Mouse (Mus musculus): ENCODE results near the gene 4930412O13Rik. TPM values are rescaled to one million over a fixed set of nuclear protein-coding genes. Genes with fewer than 3 reads are reported as not detected.

The 4930412O13Rik gene
- polyA plus RNA-seq, 1 experiment from 2014 or later: not detected

- Histone ChIP-seq H3K4me1 (ENCODE audit: control insufficient read depth, insufficient read depth, low read length) (0 out of 2 replicates have a peak, but pooled peaks cover 4% of the 10 kb centered on the region), H3K9me3 (ENCODE audit: control insufficient read depth, low read length) (no peaks in the 10 kb centered on the region), H3K9ac (ENCODE audit: low read depth, low read length) (no peak overlapping the region), H3K4me3 (ENCODE audit: low read length) (no peak overlapping the region), H3K27ac (ENCODE audit: low read length) (no peak overlapping the region), H3K4me2 (ENCODE audit: low read depth, low read length) (no peak overlapping the region), H3K27me3 (replicated peaks; ENCODE audit: control insufficient read depth, insufficient read depth, low read length) (peaks cover 76% of the 10 kb centered on the region), H3K36me3 (ENCODE audit: control insufficient read depth, insufficient read depth, low read length) (no peaks in the 10 kb centered on the region)
- under 1% methylated on average over 5 of the region's 6 CpGs for WGBS
- ATAC-seq: no peak
Observed at GRCm38 (mm10) chr2:9893272-9893953, 12.4 kb downstream of the 4930412O13Rik start.

- no peak for ATAC-seq
- Histone ChIP-seq H3K4me3 (ENCODE audit: low read length) (no peak overlapping the region), H3K27me3 (replicated peaks; ENCODE audit: control insufficient read depth, insufficient read depth, low read length) (peaks cover 72% of the 10 kb centered on the region), H3K27ac (ENCODE audit: low read length) (no peak overlapping the region), H3K36me3 (ENCODE audit: control insufficient read depth, insufficient read depth, low read length) (no peaks in the 10 kb centered on the region), H3K9ac (ENCODE audit: low read depth, low read length) (no peak overlapping the region), H3K4me1 (ENCODE audit: control insufficient read depth, insufficient read depth, low read length) (no peaks in the 10 kb centered on the region), H3K4me2 (ENCODE audit: low read depth, low read length) (no peak overlapping the region), H3K9me3 (ENCODE audit: control insufficient read depth, low read length) (no peaks in the 10 kb centered on the region)
- 3% methylated on average over 19 of the region's 19 CpGs for WGBS
Observed at GRCm38 (mm10) chr2:9894836-9895593, 14.0 kb downstream of the 4930412O13Rik start.

- Histone ChIP-seq H3K9ac (ENCODE audit: low read depth, low read length) (no peak overlapping the region), H3K4me3 (ENCODE audit: low read length) (no peak overlapping the region; the same call in 1 of the 2 replicates), H3K27ac (ENCODE audit: low read length) (no peak overlapping the region), H3K9me3 (ENCODE audit: control insufficient read depth, low read length) (no peaks in the 10 kb centered on the region), H3K4me2 (ENCODE audit: low read depth, low read length) (no peak overlapping the region), H3K27me3 (replicated peaks; ENCODE audit: control insufficient read depth, insufficient read depth, low read length) (peaks cover 63% of the 10 kb centered on the region), H3K36me3 (ENCODE audit: control insufficient read depth, insufficient read depth, low read length) (no peaks in the 10 kb centered on the region), H3K4me1 (ENCODE audit: control insufficient read depth, insufficient read depth, low read length) (no peaks in the 10 kb centered on the region)
- WGBS: 1% methylated on average over 22 of the region's 22 CpGs
- ATAC-seq: no peak
Observed at GRCm38 (mm10) chr2:9896097-9896770, 15.2 kb downstream of the 4930412O13Rik start.

GRCm38 (mm10) chr2:9897846-9898245, 16.8 kb downstream of the 4930412O13Rik start:
- Histone ChIP-seq H3K9ac (ENCODE audit: low read depth, low read length) (no peak overlapping the region), H3K4me3 (ENCODE audit: low read length) (no peak overlapping the region), H3K27ac (ENCODE audit: low read length) (no peak overlapping the region), H3K4me1 (ENCODE audit: control insufficient read depth, insufficient read depth, low read length) (no peaks in the 10 kb centered on the region), H3K36me3 (ENCODE audit: control insufficient read depth, insufficient read depth, low read length) (no peaks in the 10 kb centered on the region), H3K27me3 (replicated peaks; ENCODE audit: control insufficient read depth, insufficient read depth, low read length) (peaks cover 57% of the 10 kb centered on the region), H3K9me3 (ENCODE audit: control insufficient read depth, low read length) (no peaks in the 10 kb centered on the region), H3K4me2 (ENCODE audit: low read depth, low read length) (no peak overlapping the region)
- WGBS: 19% methylated on average over 8 of the region's 8 CpGs
- no peak for ATAC-seq

- 0 out of 2 replicates have a peak, but pooled peaks cover 4% of the 10 kb centered on the region for H3K4me1 ChIP-seq (ENCODE audit: control insufficient read depth, insufficient read depth, low read length)
- no peak overlapping the region for H3K9ac ChIP-seq (ENCODE audit: low read depth, low read length)
- no peak for ATAC-seq
- no peak overlapping the region for H3K27ac ChIP-seq (ENCODE audit: low read length)
- H3K4me2 ChIP-seq (ENCODE audit: low read depth, low read length): no peak overlapping the region
- no peak overlapping the region for H3K4me3 ChIP-seq (ENCODE audit: low read length)
- H3K27me3 ChIP-seq (replicated peaks; ENCODE audit: control insufficient read depth, insufficient read depth, low read length): peaks cover 7% of the 10 kb centered on the region; the same call in 1 of the 2 replicates
- 47% methylated on average over 14 of the region's 14 CpGs for WGBS
- no peaks in the 10 kb centered on the region for H3K9me3 ChIP-seq (ENCODE audit: control insufficient read depth, low read length)
- no peaks in the 10 kb centered on the region for H3K36me3 ChIP-seq (ENCODE audit: control insufficient read depth, insufficient read depth, low read length)
Observed at GRCm38 (mm10) chr2:9903854-9904560, 23.0 kb downstream of the 4930412O13Rik start.

GRCm38 (mm10) chr2:9905995-9906394, 24.9 kb downstream of the 4930412O13Rik start:
- WGBS: 5% methylated on average over 11 of the region's 11 CpGs
- H3K4me1 ChIP-seq (ENCODE audit: control insufficient read depth, insufficient read depth, low read length): 0 out of 2 replicates have a peak, but pooled peaks cover 4% of the 10 kb centered on the region
- H3K4me2 ChIP-seq (ENCODE audit: low read depth, low read length): peak overlapping the region; percentile 39; the same call in 1 of the 2 replicates
- no peak overlapping the region for H3K9ac ChIP-seq (ENCODE audit: low read depth, low read length)
- no peak overlapping the region for H3K27ac ChIP-seq (ENCODE audit: low read length)
- peak overlapping the region; percentile 18 for H3K4me3 ChIP-seq (ENCODE audit: low read length)
- H3K36me3 ChIP-seq (ENCODE audit: control insufficient read depth, insufficient read depth, low read length): no peaks in the 10 kb centered on the region
- 0 out of 2 replicates have a peak, but pooled peaks cover 2% of the 10 kb centered on the region for H3K27me3 ChIP-seq (replicated peaks; ENCODE audit: control insufficient read depth, insufficient read depth, low read length)
- no peak for ATAC-seq
- no peaks in the 10 kb centered on the region for H3K9me3 ChIP-seq (ENCODE audit: control insufficient read depth, low read length)

GRCm38 (mm10) chr2:9917602-9918001, 36.5 kb downstream of the 4930412O13Rik start:
- WGBS: 86% methylated on average over 9 of the region's 9 CpGs
- no peak for ATAC-seq
- Histone ChIP-seq H3K4me2 (ENCODE audit: low read depth, low read length) (no peak overlapping the region), H3K4me3 (ENCODE audit: low read length) (no peak overlapping the region), H3K9me3 (ENCODE audit: control insufficient read depth, low read length) (no peaks in the 10 kb centered on the region), H3K9ac (ENCODE audit: low read depth, low read length) (no peak overlapping the region), H3K27me3 (replicated peaks; ENCODE audit: control insufficient read depth, insufficient read depth, low read length) (no peaks in the 10 kb centered on the region), H3K27ac (ENCODE audit: low read length) (no peak overlapping the region), H3K36me3 (ENCODE audit: control insufficient read depth, insufficient read depth, low read length) (peaks cover 7% of the 10 kb centered on the region; the same call in 1 of the 2 replicates), H3K4me1 (ENCODE audit: control insufficient read depth, insufficient read depth, low read length) (no peaks in the 10 kb centered on the region)

- Histone ChIP-seq H3K4me1 (ENCODE audit: control insufficient read depth, insufficient read depth, low read length) (no peaks in the 10 kb centered on the region), H3K4me2 (ENCODE audit: low read depth, low read length) (peak overlapping the region; percentile 21; the same call in 1 of the 2 replicates), H3K27ac (ENCODE audit: low read length) (peak overlapping the region; percentile 39; the same call in 1 of the 2 replicates), H3K4me3 (ENCODE audit: low read length) (no peak overlapping the region), H3K9me3 (ENCODE audit: control insufficient read depth, low read length) (no peaks in the 10 kb centered on the region), H3K36me3 (ENCODE audit: control insufficient read depth, insufficient read depth, low read length) (peaks cover 7% of the 10 kb centered on the region; the same call in 1 of the 2 replicates), H3K9ac (ENCODE audit: low read depth, low read length) (no peak overlapping the region), H3K27me3 (replicated peaks; ENCODE audit: control insufficient read depth, insufficient read depth, low read length) (no peaks in the 10 kb centered on the region)
- 64% methylated on average over 17 of the region's 17 CpGs for WGBS
- ATAC-seq: peak; percentile 96
Observed at GRCm38 (mm10) chr2:9918691-9919471, 37.8 kb downstream of the 4930412O13Rik start.

All from intestine, embryonic 16.5 days (tissue).